Mouse (Mus musculus): ENCODE results near the gene Phf19.

DNA sequence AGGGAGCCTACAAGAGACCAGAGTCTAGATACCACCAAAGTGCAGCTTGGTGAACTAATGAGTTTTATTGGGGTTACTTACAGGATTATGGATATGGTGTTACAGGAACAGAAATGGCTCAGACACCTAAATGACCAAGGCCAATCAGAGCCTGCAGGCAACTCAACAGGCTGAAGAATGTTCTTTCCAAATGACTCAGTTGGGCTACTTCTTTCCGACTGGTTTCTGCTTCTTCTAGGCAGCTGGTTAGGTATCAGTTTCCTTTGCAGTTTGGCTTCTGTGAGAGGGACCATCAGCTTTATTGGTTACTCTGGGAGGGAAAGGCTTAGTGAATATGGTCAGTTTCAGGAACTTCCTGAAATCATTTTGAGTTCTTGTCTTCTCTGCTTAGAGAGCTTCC is 66.1 kb downstream of the Phf19 start:
- TF ChIP-seq EP300 (IDR thresholded peaks at IDR 0.05; ENCODE audit: low read length) (peak; percentile 82), CTCF (conservative IDR thresholded peaks at IDR 0.05 in 1 of 2, IDR thresholded peaks at IDR 0.05 in 1 of 2; ENCODE audit: low read depth in 2 of 2, low read length in 2 of 2) (no peak), POLR2A (IDR thresholded peaks at IDR 0.05; ENCODE audit: low read depth, low read length) (no peak), RCOR1 (conservative IDR thresholded peaks at IDR 0.05; ENCODE audit: low read depth, low read length) (0 out of 2 replicates have a peak, but pooled peaks have one; percentile 36), HCFC1 (IDR thresholded peaks at IDR 0.05; ENCODE audit: low read depth, low read length) (no peak), CHD1 (IDR thresholded peaks at IDR 0.05; ENCODE audit: low read depth, low read length) (no peak), RAD21 (IDR thresholded peaks at IDR 0.05; ENCODE audit: low read depth, low read length) (no peak)
